Mouse (Mus musculus) megakaryocyte-erythroid progenitor cell, adult 5-6 weeks (primary cell): ENCODE data around the gene Olfr393. TPM values are rescaled to one million over a fixed set of nuclear protein-coding genes. Genes with fewer than 3 reads are reported as not detected.

Experiments
- ATAC-seq: replicated peaks from 2 replicates; pipeline ENCODE4 v1.8.0; 2016; ENCODE audit warnings: mild to moderate bottlenecking, inconsistent platforms; ENCODE audit not compliant: severe bottlenecking, poor library complexity, low FRiP score, low TSS enrichment
- total RNA-seq, 2 experiments: library from RNA; stranded (forward) in 1 of 2; stranded (reverse) in 1 of 2; fragments of 200-1000, 215-1000 nt in 1 of 2; fragments of >200 nt in 1 of 2; fragmentation: Nextera tagmentation in 1 of 2; gene quantifications; 2 replicates each; pipeline ENCODE4 v1.2.3; 2014 to 2017

The Olfr393 gene
- total RNA-seq (2014; fragmentation: Nextera tagmentation) (not detected in 2 replicates), total RNA-seq (2017) (not detected in 2 replicates)

- no peak for ATAC-seq
These were observed at the start of gene Olfr393 for GRCm38 (mm10) chr11:73851354-73851753. Olfr393 (minus strand) TSS chr11:73851454.

DNA sequence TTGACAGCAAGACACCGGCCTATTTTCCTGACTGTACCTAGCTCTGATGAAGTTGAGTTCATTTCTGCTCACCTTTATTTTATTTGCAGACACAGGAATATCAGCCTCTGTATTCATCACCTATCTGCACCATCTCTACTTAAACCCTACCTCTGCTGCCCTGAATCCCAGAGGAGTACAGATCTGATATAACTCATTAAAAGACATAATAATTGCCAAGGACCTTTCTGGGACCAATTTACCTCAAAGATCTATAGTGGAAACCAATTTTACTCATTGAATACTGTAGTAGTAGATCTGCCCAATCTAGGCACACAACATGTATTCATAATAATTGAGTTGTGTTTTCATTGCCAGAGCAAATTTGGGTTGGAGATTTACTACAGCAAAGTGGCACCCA, 39.4 kb upstream of the Olfr393 start, which contains the start of gene Olfr394:
Olfr394 (minus strand) TSS at position 101 of the 400 bp plus-strand sequence.
- no peak for ATAC-seq

GRCm38 (mm10) chr11:73816949-73817348, 34.3 kb downstream of the Olfr393 start, which contains the start of gene Olfr392:
Olfr392 (minus strand) TSS chr11:73817049.
- no peak for ATAC-seq

DNA sequence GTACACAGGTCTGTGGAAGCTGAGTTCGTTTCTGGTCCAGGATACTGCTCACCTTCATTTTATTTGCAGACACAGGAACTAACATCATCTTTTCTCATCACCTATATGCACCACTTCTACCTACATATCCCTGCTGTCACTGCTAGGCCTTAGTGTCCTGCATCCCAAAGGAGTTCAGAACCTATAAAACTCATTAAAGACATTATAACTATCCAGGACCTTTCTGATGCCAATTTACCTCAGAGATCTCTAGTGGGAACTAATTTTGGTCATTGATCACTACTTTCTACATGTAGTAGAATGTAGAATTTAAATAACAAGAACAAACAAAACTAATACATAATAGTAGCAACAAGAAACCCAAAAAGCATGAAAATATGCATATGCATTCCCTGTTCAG, 48.3 kb downstream of the Olfr393 start, which contains the start of gene Olfr391-ps:
Olfr391-ps (minus strand) TSS at position 101 of the 400 bp plus-strand sequence.
- no peak for ATAC-seq

Other genes starting within 250 kb of the Olfr393 start
- not detected in 2 replicates for gene Zfp735, start 162.7 kb downstream of the Olfr393 start, total RNA-seq (2014; fragmentation: Nextera tagmentation)
- gene Zfp735, start 162.7 kb downstream of the Olfr393 start, total RNA-seq (2017): not detected in 2 replicates
- not detected in 2 replicates for gene Olfr389, start 70.7 kb downstream of the Olfr393 start, total RNA-seq (2014; fragmentation: Nextera tagmentation)
- gene Olfr389, start 70.7 kb downstream of the Olfr393 start, total RNA-seq (2017): not detected in 2 replicates
- gene Olfr390, start 68.5 kb downstream of the Olfr393 start, total RNA-seq (2014; fragmentation: Nextera tagmentation): not detected in 2 replicates
- not detected in 2 replicates for gene Olfr390, start 68.5 kb downstream of the Olfr393 start, total RNA-seq (2017)
- gene Olfr391-ps, start 48.4 kb downstream of the Olfr393 start, total RNA-seq (2014; fragmentation: Nextera tagmentation): not detected in 2 replicates
- gene Olfr391-ps, start 48.4 kb downstream of the Olfr393 start, total RNA-seq (2017): not detected in 2 replicates
- not detected in 2 replicates for gene Olfr392, start 34.4 kb downstream of the Olfr393 start, total RNA-seq (2014; fragmentation: Nextera tagmentation)
- not detected in 2 replicates for gene Olfr392, start 34.4 kb downstream of the Olfr393 start, total RNA-seq (2017)
- gene Olfr394, start 39.3 kb upstream of the Olfr393 start, total RNA-seq (2014; fragmentation: Nextera tagmentation): not detected in 2 replicates
- gene Olfr394, start 39.3 kb upstream of the Olfr393 start, total RNA-seq (2017): not detected in 2 replicates
- not detected in 2 replicates for gene Olfr395, start 57.8 kb upstream of the Olfr393 start, total RNA-seq (2014; fragmentation: Nextera tagmentation)
- not detected in 2 replicates for gene Olfr395, start 57.8 kb upstream of the Olfr393 start, total RNA-seq (2017)
- gene Olfr23, start 85.2 kb upstream of the Olfr393 start, total RNA-seq (2014; fragmentation: Nextera tagmentation): not detected in 2 replicates
- gene Olfr23, start 85.2 kb upstream of the Olfr393 start, total RNA-seq (2017): not detected in 2 replicates
- gene Olfr397, start 109.4 kb upstream of the Olfr393 start, total RNA-seq (2014; fragmentation: Nextera tagmentation): not detected in 2 replicates
- not detected in 2 replicates for gene Olfr397, start 109.4 kb upstream of the Olfr393 start, total RNA-seq (2017)
- gene Olfr398, start 139.0 kb upstream of the Olfr393 start, total RNA-seq (2014; fragmentation: Nextera tagmentation): not detected in 2 replicates
- not detected in 2 replicates for gene Olfr398, start 139.0 kb upstream of the Olfr393 start, total RNA-seq (2017)
- gene Olfr139, start 205.1 kb upstream of the Olfr393 start, total RNA-seq (2014; fragmentation: Nextera tagmentation): not detected in 2 replicates
- gene Olfr139, start 205.1 kb upstream of the Olfr393 start, total RNA-seq (2017): not detected in 2 replicates
- not detected in 2 replicates for gene Olfr399, start 205.2 kb upstream of the Olfr393 start, total RNA-seq (2014; fragmentation: Nextera tagmentation)
- gene Olfr399, start 205.2 kb upstream of the Olfr393 start, total RNA-seq (2017): not detected in 2 replicates
- gene Zfp616, start 218.5 kb upstream of the Olfr393 start, total RNA-seq (2014; fragmentation: Nextera tagmentation): not detected in 2 replicates
- not detected in 2 replicates for gene Zfp616, start 218.5 kb upstream of the Olfr393 start, total RNA-seq (2017)